Mouse (Mus musculus) erythroblast, embryonic 14.5 days (primary cell): ENCODE results near the gene Unc45a.
A peak's percentile ranks its signal among the peaks of the same experiment; 100 is the strongest.

Experiments used
- GATA1 ChIP-seq: IDR thresholded peaks from 2 replicates; pipeline ENCODE4 v1.6.1; 2012; ENCODE audit warnings: low read length, inconsistent platforms, mixed read lengths
- TAL1 ChIP-seq: IDR thresholded peaks from 3 replicates; pipeline ENCODE4 v1.6.1; 2012; ENCODE audit warnings: low read length, inconsistent platforms, mixed read lengths

GRCm38 (mm10) chr7:80283226-80283918 is 57.4 kb downstream of the Unc45a start:
- TF ChIP-seq GATA1, result peak; percentile 50
- peak; percentile 43; the same call in 2 of the 3 replicates for TF ChIP-seq TAL1
